Mouse (Mus musculus) midbrain, embryonic 11.5 days (tissue): ENCODE data around the gene Vmp1. TPM values are rescaled to one million over a fixed set of nuclear protein-coding genes. Genes with fewer than 3 reads are reported as not detected.

ENCODE experiments used
- ATAC-seq: fragments of 200-750 bp; cut with Nextera tagmentation; 2 replicates; pipeline ENCODE4 v1.8.0; 2017; ENCODE audit warnings: moderate TSS enrichment, moderate library complexity; ENCODE audit not compliant: low FRiP score
- DNase-seq: peaks from one replicate; pipeline ENCODE4 v3.0.0; 2015; ENCODE audit warnings: low spot score; ENCODE audit errors: missing footprints
- H3K27ac ChIP-seq: fragments of 300-500 bp; sonication (generic); 2 replicates; pipeline ENCODE4 v1.5.1; 2014; ENCODE audit warnings: low read depth, low read length
- H3K27me3 ChIP-seq: fragments of 300-500 bp; sonication (generic); 2 replicates; pipeline ENCODE4 v1.6.1; 2014; ENCODE audit warnings: mild to moderate bottlenecking, low read length, moderate library complexity, mixed read lengths; ENCODE audit not compliant: control insufficient read depth, insufficient read depth
- H3K36me3 ChIP-seq: fragments of 300-500 bp; sonication (generic); 2 replicates; pipeline ENCODE4 v1.6.1; 2014; ENCODE audit warnings: mild to moderate bottlenecking, low read length, moderate library complexity, mixed read lengths; ENCODE audit not compliant: control insufficient read depth, insufficient read depth
- H3K4me1 ChIP-seq: fragments of 300-500 bp; sonication (generic); 2 replicates; pipeline ENCODE4 v1.6.1; 2014; ENCODE audit warnings: low read length; ENCODE audit not compliant: control insufficient read depth, insufficient read depth
- H3K4me2 ChIP-seq: fragments of 300-500 bp; sonication (generic); 2 replicates; pipeline ENCODE4 v1.6.1; 2014; ENCODE audit warnings: mild to moderate bottlenecking, moderate library complexity
- H3K4me3 ChIP-seq: fragments of 300-500 bp; sonication (generic); 2 replicates; pipeline ENCODE4 v1.5.1; 2014; ENCODE audit warnings: low read depth, low read length
- H3K9ac ChIP-seq: fragments of 300-500 bp; sonication (generic); 2 replicates; pipeline ENCODE4 v1.6.1; 2014; ENCODE audit warnings: low read length
- H3K9me3 ChIP-seq: fragments of 300-500 bp; sonication (generic); 2 replicates; pipeline ENCODE4 v1.6.1; 2016; ENCODE audit warnings: low read length; ENCODE audit not compliant: control insufficient read depth
- WGBS: fragments of 180-500 bp; shearing (Covaris S2); extraction: QIAGEN DNeasy Blood & Tissue Kit; methylation state at CpG from one replicate; pipeline ENCODE4 v1.1.7; 2014; 5-methylcytosine and 5-hydroxymethylcytosine counted together
- polyA plus RNA-seq: library from polyadenylated mRNA; unstranded; fragments of >200 nt; fragmentation: Nextera tagmentation; extraction: Ambion mirVana; gene quantifications from 2 replicates; pipeline ENCODE4 v1.2.1, GENCODE M21; 2014

Gene Vmp1
- polyA plus RNA-seq, 1 experiment from 2014 or later: 93.7 TPM

DNA sequence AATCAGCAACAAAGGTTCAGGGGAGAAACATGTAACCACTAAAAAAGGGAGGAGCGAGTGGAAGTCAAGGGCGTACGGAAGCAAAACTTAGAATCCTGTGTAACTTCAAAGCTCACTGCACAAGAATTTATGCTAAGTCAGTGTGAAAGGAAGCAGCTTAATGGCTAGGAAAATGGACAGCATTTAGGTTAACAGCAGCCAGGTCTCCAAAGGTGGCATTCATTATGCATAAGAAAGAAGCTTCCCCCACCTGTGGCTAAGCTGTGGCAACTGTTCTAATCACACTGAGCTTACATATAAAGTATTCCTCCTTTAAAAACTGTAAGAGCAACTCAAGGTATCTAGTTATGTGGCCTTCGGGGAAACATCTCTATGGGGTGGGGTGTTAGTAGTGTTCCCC is 17.5 kb upstream of the Vmp1 start:
- ATAC-seq (no peak), DNase-seq (no peak)
- Histone ChIP-seq H3K9ac (no peak overlapping the region), H3K36me3 (peaks cover 15% of the 10 kb centered on the region), H3K27me3 (no peaks in the 10 kb centered on the region), H3K4me3 (no peak overlapping the region), H3K27ac (no peak overlapping the region), H3K9me3 (no peaks in the 10 kb centered on the region), H3K4me1 (no peaks in the 10 kb centered on the region), H3K4me2 (no peak overlapping the region)
- WGBS: 91% methylated on average over 4 of the region's 4 CpGs

DNA sequence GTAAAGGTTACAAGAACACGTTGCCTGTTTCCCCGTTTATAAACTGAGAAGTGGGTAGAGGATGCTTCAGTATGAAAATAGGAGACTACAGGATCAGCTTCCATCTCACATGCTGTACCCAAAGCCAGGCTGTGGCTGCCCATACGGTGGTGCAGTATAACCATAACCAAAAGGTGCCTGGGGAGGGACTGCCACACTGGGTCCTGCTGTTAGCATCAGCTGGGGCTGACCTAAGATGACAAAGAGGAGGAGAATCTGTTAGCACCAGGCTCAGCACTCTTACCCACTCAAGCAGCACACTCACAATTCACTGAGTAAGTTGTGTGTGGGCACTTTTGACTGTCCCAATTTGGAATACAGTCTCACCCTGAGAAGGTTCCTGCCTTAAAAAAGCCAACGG is 11.8 kb upstream of the Vmp1 start:
- Histone ChIP-seq H3K27me3 (no peaks in the 10 kb centered on the region), H3K9ac (no peak overlapping the region), H3K4me1 (no peaks in the 10 kb centered on the region), H3K9me3 (no peaks in the 10 kb centered on the region), H3K27ac (no peak overlapping the region), H3K36me3 (peaks cover 9% of the 10 kb centered on the region), H3K4me3 (no peak overlapping the region), H3K4me2 (no peak overlapping the region)
- 86% methylated on average over 4 of the region's 4 CpGs for WGBS
- DNase-seq (peak; percentile 62), ATAC-seq (no peak)

DNA sequence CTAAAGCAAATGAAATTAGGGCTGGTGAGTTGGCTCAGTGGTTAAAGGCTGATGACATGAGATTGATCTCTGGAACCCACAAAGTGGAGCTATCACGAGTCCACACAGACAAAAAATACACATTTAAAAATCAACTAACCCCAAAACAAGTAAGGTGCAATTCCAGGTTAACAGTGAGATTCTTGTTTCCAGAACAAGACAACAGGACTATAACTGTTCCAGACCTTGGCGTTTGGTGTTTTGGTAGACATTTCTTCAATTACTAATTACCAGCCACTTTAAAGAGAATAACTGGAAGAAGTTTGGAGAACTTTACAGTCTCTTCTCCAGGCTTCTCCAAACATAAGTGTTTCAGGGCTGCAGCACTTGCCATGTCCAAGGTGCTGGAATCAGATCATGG is 8.9 kb upstream of the Vmp1 start:
- Histone ChIP-seq H3K27ac (no peak overlapping the region), H3K4me2 (no peak overlapping the region), H3K9ac (no peak overlapping the region), H3K36me3 (peaks cover 12% of the 10 kb centered on the region), H3K4me3 (no peak overlapping the region), H3K4me1 (no peaks in the 10 kb centered on the region), H3K9me3 (no peaks in the 10 kb centered on the region), H3K27me3 (no peaks in the 10 kb centered on the region)
- ATAC-seq: no peak
- DNase-seq: peak; percentile 51
- 94% methylated on average over 2 of the region's 2 CpGs for WGBS

- peaks cover 12% of the 10 kb centered on the region for H3K36me3 ChIP-seq
- WGBS: 94% methylated on average over 2 of the region's 2 CpGs
Measured at GRCm38 (mm10) chr11:86691956-86692355, 8.3 kb upstream of the Vmp1 start.

GRCm38 (mm10) chr11:86691482-86691881 is 7.8 kb upstream of the Vmp1 start:
- WGBS: 94% methylated on average over 3 of the region's 3 CpGs
- Histone ChIP-seq H3K9ac (no peak overlapping the region), H3K4me3 (no peak overlapping the region), H3K4me1 (no peaks in the 10 kb centered on the region), H3K4me2 (no peak overlapping the region), H3K9me3 (no peaks in the 10 kb centered on the region), H3K27ac (no peak overlapping the region), H3K27me3 (no peaks in the 10 kb centered on the region), H3K36me3 (peaks cover 12% of the 10 kb centered on the region)
- peak; percentile 68 for DNase-seq
- ATAC-seq: no peak

More at GRCm38 (mm10) chr11:86691956-86692355, 8.3 kb upstream of the Vmp1 start:
- Histone ChIP-seq H3K9me3 (no peaks in the 10 kb centered on the region), H3K9ac (no peak overlapping the region), H3K4me3 (no peak overlapping the region), H3K4me2 (no peak overlapping the region), H3K4me1 (no peaks in the 10 kb centered on the region), H3K27me3 (no peaks in the 10 kb centered on the region), H3K27ac (no peak overlapping the region)
- ATAC-seq (no peak), DNase-seq (peak; percentile 72)

- Histone ChIP-seq H3K36me3 (peaks cover 10% of the 10 kb centered on the region), H3K4me1 (peaks cover 2% of the 10 kb centered on the region)
Measured at GRCm38 (mm10) chr11:86690383-86690782, 6.7 kb upstream of the Vmp1 start.

DNA sequence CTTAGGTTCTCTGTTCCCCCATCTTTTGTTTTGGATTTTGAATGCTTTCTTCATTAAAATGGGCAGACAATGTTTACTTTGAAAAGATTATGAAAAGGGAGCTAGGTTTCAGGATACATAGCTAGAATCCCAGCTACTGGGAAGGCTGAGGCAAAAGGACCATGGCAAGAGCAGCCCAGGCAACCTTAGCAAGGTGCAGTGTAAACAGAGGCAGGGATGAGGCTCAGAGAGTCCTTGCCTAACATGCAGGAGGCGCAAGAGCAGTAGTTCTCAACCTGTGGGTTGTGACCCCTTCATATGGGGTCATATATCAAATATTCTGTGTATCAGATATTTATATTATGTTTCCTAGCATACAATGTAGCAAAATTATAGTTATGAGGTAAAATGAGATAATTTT is 1.7 kb upstream of the Vmp1 start:
- peak overlapping the region; percentile 79 for H3K4me2 ChIP-seq
- peak overlapping the region; percentile 90; the same call in 1 of the 2 replicates for H3K9ac ChIP-seq
- H3K36me3 ChIP-seq: peaks cover 6% of the 10 kb centered on the region; the same call in 1 of the 2 replicates

More at GRCm38 (mm10) chr11:86690383-86690782, 6.7 kb upstream of the Vmp1 start:
- H3K9me3 ChIP-seq: no peaks in the 10 kb centered on the region
- no peak overlapping the region for H3K4me2 ChIP-seq
- H3K4me3 ChIP-seq: no peak overlapping the region
- ATAC-seq (no peak), DNase-seq (no peak)
- H3K27ac ChIP-seq: no peak overlapping the region
- 97% methylated on average over 3 of the region's 3 CpGs for WGBS
- no peak overlapping the region for H3K9ac ChIP-seq
- H3K27me3 ChIP-seq: no peaks in the 10 kb centered on the region

DNA sequence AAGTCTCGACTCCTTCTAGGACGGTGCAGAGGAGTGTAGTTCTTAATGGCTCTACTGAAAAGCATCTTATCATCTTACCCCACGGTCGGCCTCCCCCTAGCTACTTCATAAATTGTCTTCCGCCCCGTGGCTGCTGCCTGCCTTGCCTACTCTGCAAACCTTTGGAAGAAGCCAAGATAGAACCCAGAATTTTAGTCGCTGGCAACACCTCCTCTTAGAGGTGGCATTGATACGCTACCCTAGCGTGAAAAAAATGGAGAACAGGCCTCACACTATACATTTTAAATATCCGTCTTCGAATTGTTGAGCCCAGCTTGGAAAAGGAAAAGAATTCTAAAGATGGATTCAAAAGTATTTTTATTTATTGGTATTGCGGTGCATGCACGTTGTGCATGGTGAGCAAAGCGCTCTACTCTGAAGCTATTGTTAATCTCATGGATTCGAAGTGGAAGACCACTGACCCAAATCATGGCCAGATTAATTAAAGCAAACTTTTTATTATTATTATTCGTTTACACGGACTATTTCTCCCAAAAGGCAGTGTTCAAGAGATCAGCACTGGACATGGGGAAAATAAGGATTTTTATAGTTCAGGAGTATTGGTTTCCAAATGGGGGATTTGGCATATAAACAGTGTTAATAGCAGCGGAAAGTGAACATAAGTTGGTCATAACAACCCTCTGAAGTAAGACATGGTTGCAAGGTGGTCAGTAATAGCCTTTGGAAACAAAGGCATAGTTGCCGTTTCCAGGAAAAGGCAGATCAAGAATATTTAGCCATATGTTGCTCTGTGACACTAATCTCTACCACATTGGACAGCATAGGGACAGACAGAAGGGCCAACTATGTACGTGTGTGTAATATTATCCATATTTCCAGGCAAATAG is 733 bp upstream of the Vmp1 start:
- DNase-seq: no peak
- no peak for ATAC-seq

More for the DNA sequence above, 1.7 kb upstream of the Vmp1 start:
- Histone ChIP-seq H3K9me3 (no peaks in the 10 kb centered on the region), H3K4me1 (peaks cover 20% of the 10 kb centered on the region), H3K27me3 (no peaks in the 10 kb centered on the region), H3K27ac (no peak overlapping the region), H3K4me3 (peak overlapping the region; percentile 90)
- 97% methylated on average over 1 of the region's 1 CpGs for WGBS
- no peak for ATAC-seq
- DNase-seq: no peak

GRCm38 (mm10) chr11:86682861-86683260 is 775 bp downstream of the Vmp1 start:
- peak; percentile 82 for DNase-seq
- no peak for ATAC-seq
- 38% methylated on average over 7 of the region's 7 CpGs for WGBS

More for the DNA sequence above, 733 bp upstream of the Vmp1 start:
- no peaks in the 10 kb centered on the region; the same call in 1 of the 2 replicates for H3K36me3 ChIP-seq
- H3K4me1 ChIP-seq: peaks cover 20% of the 10 kb centered on the region
- H3K9me3 ChIP-seq: no peaks in the 10 kb centered on the region
- WGBS: 10% methylated on average over 20 of the region's 20 CpGs
- peak overlapping the region; percentile 90 for H3K4me3 ChIP-seq
- H3K4me2 ChIP-seq: peak overlapping the region; percentile 79
- H3K27me3 ChIP-seq: no peaks in the 10 kb centered on the region
- H3K9ac ChIP-seq: peak overlapping the region; percentile 90
- H3K27ac ChIP-seq: peak overlapping the region; percentile 80

More at GRCm38 (mm10) chr11:86682861-86683260, 775 bp downstream of the Vmp1 start:
- Histone ChIP-seq H3K4me1 (peaks cover 20% of the 10 kb centered on the region), H3K9ac (peak overlapping the region; percentile 90), H3K27me3 (no peaks in the 10 kb centered on the region), H3K9me3 (no peaks in the 10 kb centered on the region), H3K4me2 (peak overlapping the region; percentile 79), H3K36me3 (no peaks in the 10 kb centered on the region), H3K27ac (no peak overlapping the region), H3K4me3 (peak overlapping the region; percentile 90)
